ENCODE assay signal across 23 mouse cellular contexts in the genomic region with DNA sequence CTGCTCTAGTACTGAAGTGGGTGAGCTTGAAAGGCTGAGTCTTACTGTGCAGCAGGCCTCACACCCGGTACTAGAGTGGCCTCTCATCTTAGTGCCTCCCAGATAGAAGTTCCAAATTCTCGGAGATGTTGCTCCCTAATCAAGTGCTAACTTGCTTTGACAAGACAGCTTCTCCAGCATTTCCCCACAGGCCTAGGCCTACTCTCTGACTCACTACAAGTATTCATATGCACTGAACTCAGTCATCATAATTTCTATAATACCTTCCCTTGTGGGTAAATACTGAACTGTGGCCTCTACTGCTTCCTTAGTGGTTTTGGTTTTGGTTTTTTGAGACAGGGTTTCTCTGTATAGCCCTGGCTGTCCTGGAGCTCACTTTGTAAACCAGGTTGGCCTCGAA. TPM values are rescaled to one million over a fixed set of nuclear protein-coding genes. Genes with fewer than 3 reads are reported as not detected.
DNase-seq lines count a peak whose midpoint lies in the region; ATAC-seq and TF ChIP-seq lines count a peak whose summit lies in the region.
"Had no signal": no experiment of that assay in that cellular context is flagged by ENCODE, and none has a peak within 500 bp of the region (broad histone marks: within the 10 kb centered on the region; RNA-seq: fewer than 3 reads in every experiment).

No protein-coding gene starts in this region.

- no peak for TF ChIP-seq POLR2A in bone marrow macrophage, adult 2 months (IDR thresholded peaks at IDR 0.05; ENCODE audit: borderline replicate concordance, low read depth, low read length)

- H3K36me3 ChIP-seq in hindbrain, postnatal 0 days (ENCODE audit: insufficient read depth, low read length): peaks cover 5% of the 10 kb centered on the region
- H3K36me3 ChIP-seq in midbrain, embryonic 15.5 days (replicated peaks): 0 out of 2 replicates have a peak, but pooled peaks cover 2% of the 10 kb centered on the region
- H3K36me3 ChIP-seq: heart, embryonic 10.5 days; heart, embryonic 13.5 days had no signal

- no peak for TF ChIP-seq CTCF in bone marrow macrophage, adult 2 months (IDR thresholded peaks at IDR 0.05; ENCODE audit: low read depth, low read length)
- no peak for TF ChIP-seq CTCF in hindbrain, postnatal 0 days (IDR thresholded peaks at IDR 0.05; ENCODE audit: low read depth)

- DNase-seq in 3134 (ENCODE audit: extremely low read depth, insufficient read length, low spot score) (peak; percentile 37), 416B (ENCODE audit: low read depth) (peak; percentile 70)
- no peak for DNase-seq in thymus, postnatal 4 days
- no peak for DNase-seq in hindbrain, postnatal 0 days (ENCODE audit: low spot score)
- DNase-seq: cerebellum, adult 11-12 months; cerebellum, postnatal 36 days; forebrain, postnatal 0 days; gastrocnemius, postnatal 14 days; heart, postnatal 14 days; heart, postnatal 4 days had no signal

- WGBS in hindbrain, postnatal 0 days: 90% methylated on average over 3 of the region's 3 CpGs
- 92% methylated on average over 3 of the region's 3 CpGs for WGBS in midbrain, embryonic 15.5 days

- 0 out of 2 replicates have a peak, but pooled peaks have one; percentile 31 for ATAC-seq in granulocyte monocyte progenitor cell, adult 5-6 weeks (replicated peaks; ENCODE audit: poor library complexity, severe bottlenecking)
- ATAC-seq in hindbrain, postnatal 0 days: no peak
- ATAC-seq in midbrain, embryonic 15.5 days (replicated peaks): no peak
- ATAC-seq: activated CD4-positive, CD25-positive, alpha-beta regulatory T cell, adult 4 months; CD4-positive, CD25-positive, alpha-beta regulatory T cell, adult 4 months; forebrain, embryonic 13.5 days; forebrain, postnatal 0 days; intestine, postnatal 0 days had no signal

- H3K4me3 ChIP-seq in bone marrow macrophage, adult 2 months (ENCODE audit: insufficient read depth, low read length): no peak overlapping the region
- no peak overlapping the region for H3K4me3 ChIP-seq in hindbrain, postnatal 0 days (ENCODE audit: low read length)
- no peak overlapping the region for H3K4me3 ChIP-seq in midbrain, embryonic 15.5 days
- H3K4me3 ChIP-seq: forebrain, embryonic 10.5 days; forebrain, embryonic 13.5 days; gastrocnemius, adult 2 months; heart, adult 2 months; heart, embryonic 10.5 days; heart, embryonic 13.5 days had no signal

- H3K4me2 ChIP-seq in hindbrain, postnatal 0 days (ENCODE audit: low read depth, low read length): no peak overlapping the region
- H3K4me2 ChIP-seq in midbrain, embryonic 15.5 days: no peak overlapping the region
- H3K4me2 ChIP-seq: forebrain, embryonic 13.5 days; heart, embryonic 13.5 days; hindbrain, embryonic 14.5 days had no signal

- H3K27me3 ChIP-seq in hindbrain, postnatal 0 days (ENCODE audit: insufficient read depth, low read length): no peaks in the 10 kb centered on the region
- no peaks in the 10 kb centered on the region for H3K27me3 ChIP-seq in midbrain, embryonic 15.5 days (replicated peaks)
- H3K27me3 ChIP-seq: forebrain, embryonic 13.5 days; heart, embryonic 13.5 days had no signal

- H3K27ac ChIP-seq in bone marrow macrophage, adult 2 months (ENCODE audit: insufficient read depth, low read depth, low read length): peak overlapping the region; percentile 15; the same call in 1 of the 2 replicates
- no peak overlapping the region for H3K27ac ChIP-seq in hindbrain, postnatal 0 days
- H3K27ac ChIP-seq in midbrain, embryonic 15.5 days: no peak overlapping the region
- H3K27ac ChIP-seq: forebrain, embryonic 10.5 days; forebrain, embryonic 13.5 days; gastrocnemius, adult 2 months; heart, adult 2 months; heart, embryonic 10.5 days; heart, embryonic 13.5 days; hindbrain, embryonic 14.5 days had no signal

- peaks cover 66% of the 10 kb centered on the region for H3K4me1 ChIP-seq in bone marrow macrophage, adult 2 months (ENCODE audit: control insufficient read depth, insufficient read depth, low read length)
- H3K4me1 ChIP-seq in hindbrain, postnatal 0 days (ENCODE audit: insufficient read depth, low read length): peaks cover 39% of the 10 kb centered on the region
- H3K4me1 ChIP-seq in midbrain, embryonic 15.5 days: peaks cover 57% of the 10 kb centered on the region

- H3K9me3 ChIP-seq in hindbrain, postnatal 0 days (ENCODE audit: low read length): no peaks in the 10 kb centered on the region
- H3K9me3 ChIP-seq in midbrain, embryonic 15.5 days: no peaks in the 10 kb centered on the region
- H3K9me3 ChIP-seq: forebrain, embryonic 10.5 days; forebrain, embryonic 13.5 days; heart, embryonic 10.5 days; heart, embryonic 13.5 days had no signal

- H3K9ac ChIP-seq in hindbrain, postnatal 0 days (replicated peaks; ENCODE audit: low read length): no peak overlapping the region
- no peak overlapping the region for H3K9ac ChIP-seq in midbrain, embryonic 15.5 days
- H3K9ac ChIP-seq: forebrain, embryonic 13.5 days; forebrain, postnatal 0 days; heart, embryonic 13.5 days; hindbrain, embryonic 14.5 days had no signal

RNA-seq across cellular contexts. Expression of gene Lrrc4, which starts 8.2 kb away (rescaled TPM):
- 0.15 TPM in 1 of 2 replicates, not detected in the other for polyA plus RNA-seq in bone marrow macrophage, adult 2 months (2012; ENCODE audit: insufficient read depth, insufficient read length, missing spikeins)
- not detected in 2 replicates for total RNA-seq in granulocyte monocyte progenitor cell, adult 5-6 weeks (2014; fragmentation: Nextera tagmentation)
- total RNA-seq in granulocyte monocyte progenitor cell, adult 5-6 weeks (2017): 0.22 TPM in 1 of 2 replicates, not detected in the other
- total RNA-seq in hindbrain, postnatal 0 days (2014; rRNA removed): 54.8 and 59.8 TPM in 2 replicates
- 6.0 and 6.1 TPM in 2 replicates for polyA plus RNA-seq in hindbrain, postnatal 0 days (2015; fragmentation: Nextera tagmentation; extraction: Ambion mirVana)
- 7.0 and 7.6 TPM in 2 replicates for polyA plus RNA-seq in midbrain, embryonic 15.5 days (2015; fragmentation: Nextera tagmentation; extraction: Ambion mirVana)

Comparison
In these comparisons a context has a peak if more than half of its experiments do, and no peak if none do; other contexts are left out.
1. DNase-seq: peak in 3134 (single experiment) and 416B (single experiment); none in thymus, postnatal 4 days (single experiment) and hindbrain, postnatal 0 days (single experiment).